Mouse (Mus musculus): ENCODE results near the gene Nhsl1.

Gene Nhsl1

DNA sequence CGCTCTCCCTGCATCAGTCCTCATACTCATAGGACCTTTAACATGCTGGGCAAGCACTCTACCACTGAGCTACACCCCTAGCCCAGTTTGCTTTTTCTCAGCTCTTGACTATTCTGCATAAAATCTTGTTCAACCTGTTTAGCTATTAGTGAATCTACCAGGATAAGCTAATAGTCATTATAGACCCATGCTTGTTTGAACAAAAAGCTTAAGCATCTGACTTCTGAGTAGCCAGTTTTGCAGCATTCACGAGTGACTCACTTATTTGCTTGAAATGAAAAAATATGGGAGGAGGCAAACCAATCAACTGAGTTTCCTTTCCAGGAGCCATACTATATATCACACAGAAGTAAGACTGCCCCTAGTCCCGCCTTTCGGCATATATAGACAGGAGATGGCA, 32.0 kb downstream of the Nhsl1 start:
- DNase-seq: no peak

DNA sequence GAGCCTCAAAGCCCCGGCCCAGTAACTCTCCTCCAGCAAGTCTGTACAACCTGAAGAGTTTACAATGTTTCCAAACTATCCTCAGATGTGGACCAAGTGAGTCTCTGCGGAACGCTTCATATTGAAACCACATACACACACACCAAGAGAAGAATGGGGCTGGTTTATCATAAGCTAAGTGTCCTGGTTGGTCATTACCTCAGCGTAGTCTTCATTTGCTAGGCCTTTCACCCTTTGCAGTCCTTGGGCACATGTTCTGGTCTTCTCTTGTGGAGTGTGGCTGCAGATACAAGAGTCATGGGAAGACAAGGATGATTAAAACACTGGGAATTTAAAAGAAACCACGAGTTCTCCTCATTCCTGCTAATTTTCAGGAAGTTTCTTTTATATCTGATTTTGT, 34.2 kb downstream of the Nhsl1 start:
- DNase-seq: no peak

DNA sequence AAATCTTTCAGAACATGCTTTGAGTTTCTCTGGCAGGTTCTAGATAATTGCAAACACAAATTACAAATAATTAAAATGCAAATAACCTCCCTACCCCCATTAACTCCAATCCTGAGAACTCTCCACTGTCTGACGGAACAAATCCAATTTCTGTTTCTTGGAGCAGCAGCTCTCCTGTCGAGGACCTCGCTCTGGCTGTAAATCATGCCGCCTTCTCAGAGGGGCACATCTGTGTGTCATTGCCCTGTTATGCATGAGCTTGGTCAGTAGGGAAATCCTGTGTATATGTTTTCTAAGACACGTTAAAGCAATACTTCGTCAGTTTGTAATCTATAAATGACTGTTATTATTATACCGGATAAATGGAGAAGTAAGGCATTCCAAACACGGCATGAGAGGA, 35.3 kb downstream of the Nhsl1 start:
- DNase-seq: no peak

DNA sequence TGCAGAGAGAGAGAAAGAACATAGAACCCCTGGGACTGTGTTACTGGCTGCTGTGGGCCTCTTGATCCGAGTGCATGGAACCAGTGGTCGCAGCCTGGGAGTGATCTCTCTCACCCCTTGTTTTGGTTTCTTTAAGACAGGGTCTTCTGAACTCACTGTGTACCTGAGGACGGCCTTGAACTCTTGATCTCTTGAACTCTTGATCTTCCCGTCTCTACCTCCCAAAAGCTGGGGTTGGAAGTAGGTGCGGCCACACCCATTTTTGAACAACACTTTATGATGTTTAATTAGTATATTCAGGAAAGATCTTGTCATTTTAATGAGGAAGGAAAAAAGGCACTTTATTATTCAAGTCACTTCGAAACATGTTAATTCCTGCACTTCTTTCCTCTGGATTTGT, 37.7 kb downstream of the Nhsl1 start:
- DNase-seq: no peak

DNA sequence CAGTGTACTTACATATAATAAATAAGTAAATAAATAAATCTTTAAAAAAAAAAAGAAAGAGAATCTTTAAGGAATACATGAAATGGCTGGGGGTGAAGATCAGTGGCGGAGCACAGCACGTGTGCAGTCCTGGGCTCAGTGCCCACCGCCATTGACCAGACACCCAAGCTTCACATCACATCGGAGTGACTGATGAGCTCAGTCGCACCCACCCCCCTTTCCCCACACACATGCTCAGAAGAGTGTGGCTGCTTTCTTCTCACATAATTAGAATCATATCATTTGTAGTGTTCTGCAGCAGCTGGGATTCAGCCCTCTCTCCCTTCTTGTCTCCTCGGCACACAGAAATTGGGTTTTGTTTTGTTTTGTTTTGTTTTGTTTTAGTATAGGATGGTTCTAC, 38.4 kb downstream of the Nhsl1 start:
- DNase-seq: no peak

DNA sequence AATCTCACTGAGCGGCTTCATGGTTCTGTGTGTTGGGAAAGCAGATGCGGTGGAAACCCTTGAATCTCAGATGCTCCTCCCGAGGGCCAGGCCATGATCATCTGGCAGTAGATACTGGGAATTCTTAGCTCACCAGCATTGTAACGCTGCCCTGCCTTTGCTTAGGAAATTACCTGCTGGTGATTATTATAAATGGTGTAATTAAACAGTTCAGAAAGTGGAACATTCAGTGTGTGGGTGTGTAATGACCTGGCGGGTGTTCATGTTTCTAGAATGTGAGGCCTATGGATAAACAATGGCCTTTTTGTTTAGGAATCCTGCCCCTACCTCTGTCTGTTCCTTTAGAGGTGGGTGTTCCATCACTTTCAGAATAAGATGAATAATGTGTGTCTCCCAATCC, 39.7 kb downstream of the Nhsl1 start:
- DNase-seq: no peak

DNA sequence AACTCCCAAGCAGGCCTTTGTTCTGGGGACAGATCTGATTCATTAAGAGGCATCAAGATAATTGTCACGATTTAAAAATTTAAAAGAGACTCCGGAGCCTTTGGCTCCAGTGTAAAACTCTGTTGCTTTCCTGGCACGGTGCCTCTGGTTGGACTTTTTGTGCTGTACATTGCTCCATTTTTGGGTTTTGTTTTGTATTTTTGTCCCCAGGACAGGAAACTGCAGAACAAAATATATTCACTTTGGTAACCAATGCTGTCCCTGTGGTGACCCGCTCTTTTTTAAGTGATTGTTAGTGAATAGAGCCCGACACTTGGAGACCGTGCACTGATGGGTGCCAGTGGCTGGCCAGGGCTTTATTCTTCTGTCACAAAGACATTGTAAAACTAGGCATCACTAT, 41.4 kb downstream of the Nhsl1 start:
- DNase-seq: no peak

DNA sequence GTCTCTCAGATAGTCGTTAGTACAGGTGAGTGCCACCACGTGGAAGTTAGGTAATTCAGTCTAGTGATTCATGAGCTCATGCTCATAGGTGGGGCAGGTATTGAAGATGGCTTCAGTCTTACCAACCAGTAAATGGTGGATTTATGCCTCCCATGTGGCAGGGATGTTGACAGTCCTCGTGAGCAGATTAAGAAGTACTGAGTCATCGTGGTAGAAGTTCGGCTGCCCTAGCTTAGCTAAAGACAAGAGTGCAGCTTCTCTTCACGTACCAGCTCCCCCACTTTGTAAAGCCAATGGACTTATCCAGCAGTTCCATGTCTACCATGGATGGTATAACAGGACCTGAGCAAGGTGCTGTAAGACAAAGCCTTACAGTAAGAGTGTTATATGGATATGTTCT, 46.6 kb downstream of the Nhsl1 start:
- no peak for DNase-seq

DNA sequence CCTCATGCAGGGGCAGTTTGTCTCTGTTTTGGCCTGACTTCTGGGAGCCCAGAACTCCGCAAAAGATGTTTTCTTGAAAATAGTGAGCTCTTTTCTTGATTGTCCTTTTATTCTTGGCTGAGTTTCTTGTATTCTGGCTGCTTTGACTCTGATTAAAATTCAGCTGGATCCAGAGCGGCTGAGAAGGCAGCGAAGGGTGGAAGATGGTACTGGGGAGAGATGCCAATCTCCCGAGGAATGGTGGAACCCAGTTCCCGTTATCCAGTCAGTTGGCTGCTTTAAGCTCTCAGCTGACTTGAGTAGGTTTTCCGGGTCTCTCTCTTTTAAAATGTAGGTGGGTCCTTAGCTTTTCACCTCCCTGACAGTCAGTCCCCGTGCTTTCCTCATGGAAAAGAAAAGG, 47.9 kb downstream of the Nhsl1 start:
- DNase-seq: no peak

DNA sequence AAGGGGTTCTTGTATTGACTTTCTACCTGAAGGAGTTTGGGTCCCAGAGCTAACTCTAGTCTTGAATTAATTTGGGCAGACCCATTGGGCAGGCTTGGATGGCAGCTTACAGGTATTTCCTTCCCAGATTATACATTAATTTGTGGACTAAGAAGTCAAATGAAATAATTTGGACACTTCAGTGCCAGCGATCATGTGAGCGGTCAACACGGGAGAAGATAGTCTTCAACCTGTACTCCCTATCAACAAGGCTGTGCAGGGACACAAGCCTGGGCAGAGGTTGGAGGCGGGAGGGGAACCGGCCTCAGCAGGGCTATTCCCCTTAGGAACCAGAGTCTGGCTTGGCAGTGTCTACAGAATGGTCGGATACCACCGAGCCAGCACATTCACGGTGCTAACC, 49.3 kb downstream of the Nhsl1 start:
- no peak for DNase-seq

DNA sequence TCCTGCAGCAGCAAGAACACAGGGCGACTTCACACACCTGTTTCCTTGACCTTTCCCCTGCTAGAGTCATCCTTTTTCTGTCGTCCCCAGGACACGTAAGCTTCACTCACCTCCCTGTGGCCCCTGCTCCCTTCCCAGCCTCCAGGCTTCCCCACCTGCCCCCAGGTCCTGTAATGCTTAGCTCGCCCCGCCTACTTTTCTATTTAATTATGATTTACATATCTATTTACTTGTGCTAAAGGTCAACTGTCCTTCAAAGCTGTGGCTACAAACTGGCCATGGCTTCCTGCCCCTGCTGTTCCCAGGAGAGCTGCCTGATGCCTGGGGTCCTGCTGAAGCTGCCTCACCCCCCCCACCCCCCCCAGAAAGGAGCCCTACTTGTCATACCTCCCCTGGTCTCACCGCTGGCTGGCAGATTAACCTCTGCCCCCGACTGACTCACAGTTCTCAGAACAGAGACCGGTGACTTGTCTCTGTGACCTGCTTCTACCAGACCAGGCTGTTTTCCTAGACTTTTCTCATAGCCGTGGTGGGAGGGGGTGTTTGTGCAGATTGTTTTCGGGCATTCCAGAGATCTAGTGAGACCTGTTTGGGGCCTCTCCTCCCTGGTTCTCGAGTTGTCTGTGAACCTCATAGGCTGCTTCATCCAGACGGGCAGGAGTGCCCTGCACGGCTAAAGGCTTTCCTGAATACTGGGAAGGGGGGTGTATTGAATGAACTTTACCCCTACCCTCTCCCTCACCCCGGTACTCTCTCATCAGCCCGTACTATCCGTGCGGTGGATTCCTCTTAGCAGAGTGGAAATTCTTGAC, 51.9 kb downstream of the Nhsl1 start:
- peak; percentile 36 for DNase-seq

DNA sequence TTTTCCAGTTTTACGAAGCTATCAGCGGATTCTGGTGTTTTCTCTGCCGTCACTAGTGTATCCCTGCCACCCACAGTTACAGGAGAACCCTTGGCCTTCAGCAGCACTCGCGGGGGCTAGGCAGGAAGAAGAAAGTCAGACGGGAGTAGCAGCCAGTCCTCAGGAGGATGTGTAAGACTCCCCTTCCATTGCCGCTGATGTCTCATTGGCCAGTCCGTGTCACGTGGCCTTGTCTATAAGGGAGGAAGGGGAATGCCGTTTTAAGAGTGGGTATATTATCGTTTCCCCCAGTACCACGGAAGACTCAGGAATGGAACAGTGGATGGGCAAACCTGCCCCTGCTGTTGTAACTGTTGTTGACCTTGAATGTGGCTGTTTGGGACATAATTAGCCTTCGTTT, 53.1 kb downstream of the Nhsl1 start:
- DNase-seq: peak; percentile 74

DNA sequence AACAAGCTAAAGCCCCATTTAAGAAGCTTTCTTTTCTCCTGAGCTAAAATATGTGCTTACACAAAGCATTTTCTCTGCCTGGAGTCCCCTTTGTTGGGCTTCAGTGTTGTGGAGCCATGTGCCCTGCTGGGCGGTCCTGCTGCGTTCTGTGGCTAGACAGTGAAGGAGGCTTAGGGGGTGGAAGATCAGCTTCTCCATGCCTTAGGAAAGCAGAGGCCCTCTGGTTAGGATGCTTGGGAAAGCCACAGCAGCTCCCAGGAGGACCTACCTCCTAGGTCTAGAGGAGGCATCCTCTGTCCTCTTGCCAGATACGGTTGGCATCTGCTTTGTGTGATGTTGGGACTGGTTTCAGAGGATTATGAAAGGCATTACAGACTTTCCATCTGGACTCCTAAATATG, 56.5 kb downstream of the Nhsl1 start:
- no peak for DNase-seq

DNA sequence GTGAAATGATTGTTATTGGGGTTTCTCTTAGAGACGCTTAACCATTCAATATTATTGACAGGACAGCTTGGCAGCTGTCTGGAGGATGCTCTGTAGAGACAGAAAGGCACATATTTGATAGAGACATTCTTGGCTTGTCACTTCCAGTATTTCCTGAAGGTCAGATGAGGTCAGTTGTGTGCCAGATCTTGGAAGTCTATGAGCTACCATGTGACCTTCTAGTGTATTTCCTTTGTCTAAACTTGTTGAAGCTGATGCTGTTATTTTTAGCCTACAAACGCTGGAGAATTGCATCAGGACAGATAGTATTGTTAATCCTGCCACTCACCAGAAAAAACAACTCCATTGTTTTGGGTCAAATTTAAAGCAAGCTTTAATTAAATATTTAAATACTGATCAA, 66.0 kb downstream of the Nhsl1 start:
- DNase-seq: no peak

DNA sequence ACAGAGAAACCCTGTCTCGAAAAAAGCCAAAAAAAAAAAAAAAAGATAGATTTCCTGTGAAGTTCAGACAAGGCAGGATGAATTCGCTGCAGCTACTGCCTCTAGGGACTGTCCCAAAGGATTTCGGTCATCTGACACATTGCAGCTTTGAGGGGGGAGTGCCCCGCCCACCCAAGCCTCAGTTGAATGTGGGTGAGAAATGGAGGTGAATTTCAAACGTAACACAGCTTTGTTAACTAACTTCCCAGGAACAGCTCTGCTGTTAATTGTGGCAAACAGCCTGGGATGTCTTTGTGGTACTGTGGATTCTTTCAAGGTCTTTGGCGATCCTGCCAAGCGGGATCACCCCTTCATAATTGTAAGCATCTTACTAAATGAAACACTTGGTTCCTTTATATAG, 67.4 kb downstream of the Nhsl1 start:
- no peak for DNase-seq

DNA sequence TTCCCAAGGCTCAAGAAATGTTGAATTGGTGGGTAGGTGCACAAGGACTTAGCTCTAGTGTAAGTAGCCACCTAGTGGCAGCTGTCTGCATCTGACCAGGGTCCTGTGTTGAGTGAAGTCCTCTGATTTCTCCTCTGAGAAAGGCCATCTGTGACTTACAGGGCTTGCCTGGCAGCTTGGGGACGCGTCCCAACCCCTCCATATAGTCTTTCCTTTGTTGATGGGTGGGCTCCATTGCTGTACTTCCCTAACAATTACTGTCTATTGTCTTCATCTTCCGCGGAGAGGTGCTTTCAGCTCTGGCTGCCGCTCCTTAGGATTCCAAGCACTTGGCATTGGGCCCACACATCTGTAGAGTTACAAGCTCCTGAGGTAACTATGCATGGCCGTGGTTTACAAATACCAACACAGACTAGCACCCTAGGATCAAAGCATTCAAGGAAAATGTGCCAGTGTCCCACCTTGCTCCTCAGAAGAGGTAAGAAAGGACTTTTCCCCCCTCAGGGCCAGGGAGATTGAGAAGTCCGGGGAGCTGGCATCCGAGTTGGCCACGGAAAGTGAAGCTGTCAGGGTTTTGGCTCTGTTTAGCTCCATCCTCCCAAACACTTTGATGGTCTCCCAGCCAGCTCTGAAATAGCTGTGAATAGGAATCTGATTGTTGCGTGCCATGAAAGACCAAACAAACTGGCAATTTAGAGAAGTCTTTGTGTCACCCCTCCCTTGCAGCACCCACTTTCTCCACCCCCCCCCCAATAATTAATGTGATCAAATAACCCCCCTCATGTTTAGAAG, 70.2 kb downstream of the Nhsl1 start:
- DNase-seq: peak; percentile 88

DNA sequence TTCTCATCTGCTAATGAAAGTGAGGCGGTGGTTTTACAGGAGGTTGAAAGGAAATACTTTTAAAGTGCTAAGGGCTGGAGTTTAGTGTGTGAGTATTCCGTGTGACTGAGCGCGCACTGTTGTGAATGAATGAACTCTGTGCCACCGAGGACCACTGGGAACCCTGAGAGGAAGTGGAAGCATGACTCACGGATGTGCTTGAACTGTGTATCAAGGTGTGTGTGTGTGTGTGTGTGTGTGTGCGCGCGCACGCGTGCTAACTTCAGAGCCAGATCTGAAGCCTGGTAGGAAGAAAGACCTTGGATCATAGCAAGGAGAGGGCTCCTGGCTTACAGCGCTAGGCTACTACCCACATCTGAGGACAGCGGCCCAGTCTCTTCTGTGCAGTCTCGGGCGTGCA, 71.2 kb downstream of the Nhsl1 start:
- no peak for DNase-seq

DNA sequence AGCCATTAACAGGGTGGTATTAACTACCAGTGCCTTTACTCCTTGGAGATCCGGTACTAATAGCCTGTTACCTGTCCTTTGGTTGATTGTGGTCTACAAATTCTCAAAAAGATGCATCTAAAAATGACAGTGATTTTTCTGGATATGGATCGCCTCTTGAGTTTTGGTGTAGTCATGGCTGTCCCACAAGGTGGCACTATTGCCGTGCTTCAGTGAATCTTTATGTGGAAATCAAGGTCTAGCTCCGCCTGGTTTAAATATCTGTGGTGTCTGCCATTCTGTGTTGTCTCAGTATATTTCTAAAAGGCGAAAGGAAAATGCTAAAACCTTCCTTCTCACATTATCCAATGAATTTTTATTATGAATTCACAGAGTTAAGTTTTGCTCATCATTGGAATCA, 72.8 kb downstream of the Nhsl1 start:
- peak; percentile 70 for DNase-seq

DNA sequence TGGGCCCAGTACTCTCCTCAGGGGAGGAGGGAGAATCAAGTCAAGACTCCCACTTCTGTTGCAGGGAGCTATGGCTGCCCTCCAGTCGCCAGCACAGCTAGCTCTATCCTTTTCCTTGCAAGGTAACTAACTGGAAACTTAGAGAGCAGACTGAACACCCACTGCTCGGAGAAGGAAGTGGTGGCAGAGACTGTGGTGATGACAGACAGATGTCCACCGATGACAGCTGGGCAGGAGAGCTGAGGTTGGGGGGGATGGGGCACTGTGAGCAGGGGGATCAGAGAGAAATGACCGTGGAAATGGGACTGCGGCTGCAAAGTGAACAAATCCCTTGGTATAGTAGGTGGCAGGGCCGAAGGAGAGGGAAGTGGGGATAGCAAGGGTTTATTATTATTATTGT, 73.5 kb downstream of the Nhsl1 start:
- DNase-seq: no peak

DNA sequence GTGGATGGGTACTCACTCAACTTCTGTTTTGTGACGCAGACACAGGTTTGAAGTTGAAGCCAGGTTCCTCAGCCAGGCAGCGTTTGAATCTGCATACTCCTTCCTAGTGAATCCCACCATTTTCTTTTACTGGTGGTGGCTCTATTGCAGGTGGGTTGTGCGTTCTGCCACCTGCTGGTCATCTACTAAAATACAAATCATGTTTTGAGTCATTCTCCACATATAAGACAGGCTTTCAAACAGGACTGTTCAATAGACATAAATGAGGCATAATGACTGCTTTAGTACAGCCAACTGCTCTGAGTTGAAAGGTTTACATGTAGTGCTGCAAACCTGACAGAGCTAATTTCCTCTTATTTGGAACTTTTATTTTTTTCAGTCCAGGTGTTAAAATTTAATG, 75.0 kb downstream of the Nhsl1 start:
- peak; percentile 50 for DNase-seq

DNA sequence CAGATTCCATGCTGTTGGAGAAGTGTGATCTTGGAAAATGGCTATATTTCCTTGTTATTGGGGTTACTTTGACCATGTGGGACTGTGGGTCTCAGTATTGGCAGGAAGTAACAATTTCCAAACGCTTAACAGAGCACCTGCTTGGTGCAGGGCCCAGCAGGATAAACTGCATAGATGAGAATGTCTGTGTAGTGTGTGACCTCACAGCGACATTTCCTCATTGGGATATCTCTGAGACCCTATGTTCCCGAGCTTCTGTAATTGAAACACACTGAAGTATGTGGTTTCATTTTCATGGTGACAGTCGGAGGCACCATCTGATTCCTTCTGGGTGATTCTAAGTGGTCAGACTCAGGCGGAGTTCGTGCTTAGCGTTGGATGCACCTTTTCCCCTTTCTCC, 75.5 kb downstream of the Nhsl1 start:
- no peak for DNase-seq

DNA sequence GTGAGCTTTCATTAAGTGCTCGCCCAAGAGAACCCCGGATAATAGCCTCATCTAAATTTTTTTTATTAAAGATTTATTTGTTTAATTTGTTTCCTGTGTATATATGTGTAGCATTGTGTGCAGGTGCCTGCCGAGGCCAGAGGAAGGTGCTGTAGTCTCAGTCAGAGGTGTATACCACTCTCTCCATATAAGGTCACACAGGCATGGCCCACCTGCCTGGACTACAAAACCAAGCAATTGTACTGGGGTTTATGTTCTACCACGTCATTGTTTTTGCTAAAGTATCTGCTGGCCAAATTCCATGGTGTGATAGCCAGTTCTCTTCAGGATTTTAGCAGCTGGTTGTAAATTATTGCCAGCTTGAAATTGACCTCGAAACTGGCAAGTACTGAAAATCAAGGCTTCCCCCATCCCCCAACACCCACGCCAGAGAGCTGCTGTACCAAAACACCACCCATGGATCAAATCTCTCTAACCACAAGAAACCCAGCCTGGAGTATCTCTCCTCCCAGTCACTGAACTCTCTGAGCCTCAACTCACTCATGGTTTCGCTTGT, 81.4 kb downstream of the Nhsl1 start:
- no peak for DNase-seq

DNA sequence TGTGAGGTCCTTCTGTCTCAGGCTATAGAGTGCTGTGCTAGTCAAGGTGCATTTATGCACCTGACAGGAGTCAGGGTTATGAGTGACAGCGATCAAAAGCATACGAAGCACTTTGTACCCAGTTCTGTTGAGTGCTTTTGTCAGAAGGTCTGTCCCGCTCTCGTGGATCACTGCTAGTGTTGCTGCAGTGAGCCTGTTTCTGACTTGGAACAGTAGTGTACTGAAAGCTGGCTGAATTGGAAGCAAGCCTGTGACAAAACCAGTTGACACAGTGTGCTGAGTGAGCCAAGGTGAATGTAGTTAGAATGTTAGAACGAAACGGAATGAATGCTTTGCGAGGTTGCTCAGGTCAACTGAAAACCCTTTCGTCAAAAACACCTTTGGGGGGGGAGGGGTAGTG, 82.2 kb downstream of the Nhsl1 start:
- DNase-seq: no peak

DNA sequence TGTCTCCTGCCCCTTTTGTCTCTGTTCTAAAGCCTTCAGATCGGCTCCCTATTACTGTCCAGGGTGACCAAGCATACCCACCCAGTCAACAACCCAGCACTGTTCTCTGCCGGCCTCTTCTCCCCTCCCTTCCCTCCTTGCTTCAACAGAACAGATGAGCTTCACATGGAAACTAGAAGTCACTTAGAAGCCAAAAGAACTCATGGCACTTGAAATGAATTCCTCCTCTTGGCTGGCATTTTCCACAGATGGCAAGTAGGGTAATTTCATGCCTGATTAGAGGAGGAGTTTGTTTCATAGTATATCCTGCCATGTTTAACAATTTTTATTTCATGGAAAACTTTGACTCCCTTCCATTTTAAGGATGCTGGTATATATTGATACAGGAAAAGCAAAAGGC, 85.2 kb downstream of the Nhsl1 start:
- DNase-seq: no peak
